ENCODE assay signal across 14 mouse cellular contexts in genomic region chr5:53025276-53025973, GRCm38 (mm10). TPM values are rescaled to one million over a fixed set of nuclear protein-coding genes. Genes with fewer than 3 reads are reported as not detected.
A peak's percentile ranks its signal among the peaks of the same experiment; 100 is the strongest.
DNase-seq lines count a peak whose midpoint lies in the region; ATAC-seq and TF ChIP-seq lines count a peak whose summit lies in the region.
"Had no signal": no experiment of that assay in that cellular context is flagged by ENCODE, and none has a peak within 500 bp of the region (broad histone marks: within the 10 kb centered on the region; RNA-seq: fewer than 3 reads in every experiment).

No protein-coding gene starts in this region.

- ATAC-seq in forebrain, postnatal 0 days, result peak; percentile 25; the same call in 1 of the 2 replicates
- no peak for ATAC-seq in forebrain, embryonic 12.5 days (ENCODE audit: low FRiP score)
- no peak for ATAC-seq in frontal cortex, adult (ENCODE audit: low TSS enrichment)
- ATAC-seq: midbrain, embryonic 13.5 days had no signal

- no peak overlapping the region for H3K4me3 ChIP-seq in forebrain, postnatal 0 days (ENCODE audit: low read depth, low read length)
- H3K4me3 ChIP-seq in forebrain, embryonic 12.5 days (replicated peaks), result no peak overlapping the region
- H3K4me3 ChIP-seq: lung, embryonic 15.5 days; midbrain, embryonic 13.5 days; neural tube, embryonic 15.5 days had no signal

- H3K27ac ChIP-seq in forebrain, postnatal 0 days (ENCODE audit: low read depth, low read length), result no peak overlapping the region
- H3K27ac ChIP-seq in forebrain, embryonic 12.5 days, result no peak overlapping the region
- H3K27ac ChIP-seq: lung, embryonic 15.5 days; midbrain, embryonic 13.5 days; neural tube, embryonic 15.5 days had no signal

- no peak overlapping the region for H3K9ac ChIP-seq in forebrain, postnatal 0 days
- H3K9ac ChIP-seq in forebrain, embryonic 12.5 days, result no peak overlapping the region
- H3K9ac ChIP-seq: lung, embryonic 15.5 days; midbrain, embryonic 13.5 days; neural tube, embryonic 15.5 days had no signal

- no peak for DNase-seq in forebrain, postnatal 0 days
- DNase-seq in layer of hippocampus, adult 9-11 months, result peak; percentile 9
- DNase-seq in layer of hippocampus, postnatal 25 days (ENCODE audit: extremely low spot score in 1 of 2, low spot score in 1 of 2), result no peak
- DNase-seq in adrenal gland, postnatal 14 days, result peak; percentile 56
- DNase-seq in cerebellum, postnatal 14 days, result peak; percentile 83 to 86
- no peak for DNase-seq in retina, embryonic 14.5 days (ENCODE audit: low spot score)

- H3K9me3 ChIP-seq in forebrain, postnatal 0 days (ENCODE audit: low read length), result no peaks in the 10 kb centered on the region
- no peaks in the 10 kb centered on the region for H3K9me3 ChIP-seq in forebrain, embryonic 12.5 days
- H3K9me3 ChIP-seq: lung, embryonic 15.5 days; midbrain, embryonic 13.5 days; neural tube, embryonic 15.5 days had no signal

- TF ChIP-seq CTCF in forebrain, postnatal 0 days (IDR thresholded peaks at IDR 0.05; ENCODE audit: low read depth), result no peak

- H3K4me1 ChIP-seq in forebrain, postnatal 0 days (ENCODE audit: insufficient read depth), result no peaks in the 10 kb centered on the region
- 0 out of 2 replicates have a peak, but pooled peaks cover 8% of the 10 kb centered on the region for H3K4me1 ChIP-seq in forebrain, embryonic 12.5 days
- H3K4me1 ChIP-seq: lung, embryonic 15.5 days; neural tube, embryonic 15.5 days had no signal

- H3K4me2 ChIP-seq in forebrain, postnatal 0 days (ENCODE audit: low read depth), result no peak overlapping the region
- no peak overlapping the region for H3K4me2 ChIP-seq in forebrain, embryonic 12.5 days
- H3K4me2 ChIP-seq: lung, embryonic 15.5 days; midbrain, embryonic 13.5 days; neural tube, embryonic 15.5 days had no signal

- no peaks in the 10 kb centered on the region for H3K27me3 ChIP-seq in forebrain, postnatal 0 days (ENCODE audit: insufficient read depth, low read length)
- H3K27me3 ChIP-seq in forebrain, embryonic 12.5 days, result no peaks in the 10 kb centered on the region; the same call in 1 of the 2 replicates
- H3K27me3 ChIP-seq: lung, embryonic 15.5 days; midbrain, embryonic 13.5 days; neural tube, embryonic 15.5 days had no signal

- 63% methylated on average over 8 of the region's 8 CpGs for WGBS in forebrain, postnatal 0 days
- 91% methylated on average over 8 of the region's 8 CpGs for WGBS in forebrain, embryonic 12.5 days

- H3K36me3 ChIP-seq in forebrain, postnatal 0 days (ENCODE audit: insufficient read depth), result no peaks in the 10 kb centered on the region
- H3K36me3 ChIP-seq in forebrain, embryonic 12.5 days (replicated peaks), result no peaks in the 10 kb centered on the region
- H3K36me3 ChIP-seq: G1E; lung, embryonic 15.5 days; midbrain, embryonic 13.5 days; neural tube, embryonic 15.5 days had no signal

RNA-seq across cellular contexts. Expression of gene Slc34a2, which starts 12.5 kb away (rescaled TPM):
- total RNA-seq in forebrain, postnatal 0 days (2014; rRNA removed), result 0.10 and 0.15 TPM in 2 replicates
- 0.06 TPM in 1 of 2 replicates, not detected in the other for polyA plus RNA-seq in forebrain, postnatal 0 days (2015; fragmentation: Nextera tagmentation; extraction: Ambion mirVana)
- not detected in 2 replicates for polyA plus RNA-seq in forebrain, embryonic 12.5 days (2016; fragmentation: Nextera tagmentation; extraction: Ambion mirVana)
- total RNA-seq in layer of hippocampus, postnatal 25 days (2021), result not detected
- total RNA-seq in adrenal gland, postnatal 14 days (2021), result 0.23 and 2.0 TPM in 2 replicates
- polyA plus RNA-seq: cortical plate, adult 2 months; G1E; limb, embryonic 11.5 days; midbrain, embryonic 13.5 days; neural tube, embryonic 15.5 days had no signal

Comparison
In these comparisons a context has a peak if more than half of its experiments do, and no peak if none do; other contexts are left out.
1. DNase-seq: peak in layer of hippocampus, adult 9-11 months (single experiment), adrenal gland, postnatal 14 days (single experiment) and cerebellum, postnatal 14 days (2 of 2); none in forebrain, postnatal 0 days (single experiment), layer of hippocampus, postnatal 25 days (0 of 2) and retina, embryonic 14.5 days (single experiment).